Mouse (Mus musculus): Measurements from ENCODE around the gene Slc29a2. TPM values are rescaled to one million over a fixed set of nuclear protein-coding genes. Genes with fewer than 3 reads are reported as not detected.

Gene Slc29a2
- total and polyA plus RNA-seq, 3 experiments, result 2.1 to 6.6 (median 4.2) TPM

GRCm38 (mm10) chr19:4990716-4991115, 32.9 kb upstream of the Slc29a2 start:
- Histone ChIP-seq H3K9me3 (replicated peaks; ENCODE audit: low read length) (peaks cover 5% of the 10 kb centered on the region), H3K79me2 (replicated peaks; ENCODE audit: control insufficient read depth, extremely low read depth, insufficient read depth, poor library complexity, severe bottlenecking) (no peaks in the 10 kb centered on the region), H3K4me2 (ENCODE audit: insufficient read depth, low read depth, poor library complexity, severe bottlenecking) (no peak overlapping the region), H3K9ac (ENCODE audit: insufficient read depth, low read depth) (no peak overlapping the region), H3K4me1 (ENCODE audit: control insufficient read depth in 1 of 2, insufficient read depth in 2 of 2) (peaks cover 6 to 8% of the 10 kb centered on the region in 2 experiments), H3K27ac (ENCODE audit: insufficient read depth, low read depth) (no peak overlapping the region), H3K36me3 (replicated peaks in 1 of 2; ENCODE audit: control insufficient read depth in 1 of 2, insufficient read depth in 1 of 2, low read length in 1 of 2) (no peaks in the 10 kb centered on the region), H3K27me3 (replicated peaks) (peaks cover 70% of the 10 kb centered on the region), H3K4me3 (replicated peaks in 1 of 3; ENCODE audit: low read depth in 2 of 3, low read length in 2 of 3, poor library complexity in 1 of 3) (no peak overlapping the region)
- in situ Hi-C loops (cut with MboI; ENCODE audit: low pct_ligation_motif_present, low pct_unique_long_range_greater_than_20kb, low sequenced_read_pairs), result loop anchor here (25.0 kb wide), 2 partner anchors 353 to 503 kb away; partner anchors contain the start of genes 2010003K11Rik, Rce1 and Syt12
- dilution Hi-C loops (cut with MboI; ENCODE audit: extremely low pct_ligation_motif_present, extremely low pct_unique_long_range_greater_than_20kb, low sequenced_read_pairs), result no loop called here
- no peak for TF ChIP-seq TCF12 (IDR thresholded peaks at IDR 0.05; ENCODE audit: low read depth, low read length)
- no peak for TF ChIP-seq MYC (IDR thresholded peaks at IDR 0.05; ENCODE audit: low read depth, low read length)
- no peak for TF ChIP-seq PAX5 (IDR thresholded peaks at IDR 0.05; ENCODE audit: low read length)
- no peak for TF ChIP-seq ZNF384 (IDR thresholded peaks at IDR 0.05; ENCODE audit: low read depth, low read length)
- TF ChIP-seq USF1 (IDR thresholded peaks at IDR 0.05; ENCODE audit: low read depth, low read length), result no peak
- TF ChIP-seq E2F4 (IDR thresholded peaks at IDR 0.05; ENCODE audit: insufficient replicate concordance, low read depth, low read length), result no peak
- TF ChIP-seq ELF1 (IDR thresholded peaks at IDR 0.05; ENCODE audit: low read depth, low read length), result no peak
- no peak for DNase-seq (ENCODE audit: extremely low read depth)

- no peak for TF ChIP-seq KAT2A (IDR thresholded peaks at IDR 0.05; ENCODE audit: insufficient replicate concordance, low read length)
- TF ChIP-seq MXI1 (IDR thresholded peaks at IDR 0.05; ENCODE audit: low read depth, low read length), result 0 out of 2 replicates have a peak, but pooled peaks have one; percentile 38
- no peak overlapping the region for H3K4me2 ChIP-seq (ENCODE audit: insufficient read depth, low read depth, poor library complexity, severe bottlenecking)
- H3K9me3 ChIP-seq (replicated peaks; ENCODE audit: low read length), result peaks cover 5% of the 10 kb centered on the region
- H3K36me3 ChIP-seq (replicated peaks in 1 of 2; ENCODE audit: control insufficient read depth in 1 of 2, insufficient read depth in 1 of 2, low read length in 1 of 2), result no peaks in the 10 kb centered on the region
- no peaks in the 10 kb centered on the region for H3K79me2 ChIP-seq (replicated peaks; ENCODE audit: control insufficient read depth, extremely low read depth, insufficient read depth, poor library complexity, severe bottlenecking)
- H3K9ac ChIP-seq (ENCODE audit: insufficient read depth, low read depth), result no peak overlapping the region
- H3K27ac ChIP-seq (ENCODE audit: insufficient read depth, low read depth), result no peak overlapping the region
- H3K27me3 ChIP-seq (replicated peaks), result peaks cover 70% of the 10 kb centered on the region
- H3K4me1 ChIP-seq (ENCODE audit: control insufficient read depth in 1 of 2, insufficient read depth in 2 of 2), result peaks cover 6 to 8% of the 10 kb centered on the region in 2 experiments
- in situ Hi-C loops (cut with MboI; ENCODE audit: low pct_ligation_motif_present, low pct_unique_long_range_greater_than_20kb, low sequenced_read_pairs), result loop anchor here (25.0 kb wide), 2 partner anchors 355 to 505 kb away; partner anchors contain the start of genes 2010003K11Rik, Rce1 and Syt12
- dilution Hi-C loops (cut with MboI; ENCODE audit: extremely low pct_ligation_motif_present, extremely low pct_unique_long_range_greater_than_20kb, low sequenced_read_pairs), result no loop called here
- no peak overlapping the region for H3K4me3 ChIP-seq (replicated peaks in 1 of 3; ENCODE audit: low read depth in 2 of 3, low read length in 2 of 3, poor library complexity in 1 of 3)
- DNase-seq (ENCODE audit: extremely low read depth), result no peak
These were observed 31.3 kb upstream of the Slc29a2 start for GRCm38 (mm10) chr19:4992371-4992770.

- dilution Hi-C loops (cut with MboI; ENCODE audit: extremely low pct_ligation_motif_present, extremely low pct_unique_long_range_greater_than_20kb, low sequenced_read_pairs), result no loop called here
- in situ Hi-C loops (cut with MboI; ENCODE audit: low pct_ligation_motif_present, low pct_unique_long_range_greater_than_20kb, low sequenced_read_pairs), result loop anchor here (25.0 kb wide), 2 partner anchors 356 to 506 kb away; partner anchors contain the start of genes 2010003K11Rik, Rce1 and Syt12
- no peak overlapping the region for H3K4me3 ChIP-seq (replicated peaks in 1 of 3; ENCODE audit: low read depth in 2 of 3, low read length in 2 of 3, poor library complexity in 1 of 3)
- TF ChIP-seq ETS1 (conservative IDR thresholded peaks at IDR 0.05; ENCODE audit: low read depth, low read length) (peak; percentile 73), MXI1 (IDR thresholded peaks at IDR 0.05; ENCODE audit: low read depth, low read length) (no peak), CHD1 (IDR thresholded peaks at IDR 0.05; ENCODE audit: low read depth, low read length) (no peak), IRF4 (IDR thresholded peaks at IDR 0.05; ENCODE audit: low read depth, low read length) (peak; percentile 77), ZNF384 (IDR thresholded peaks at IDR 0.05; ENCODE audit: low read depth, low read length) (no peak), ELF1 (IDR thresholded peaks at IDR 0.05; ENCODE audit: low read depth, low read length) (no peak), BHLHE40 (IDR thresholded peaks at IDR 0.05; ENCODE audit: low read depth, low read length) (peak; percentile 83), MAZ (IDR thresholded peaks at IDR 0.05; ENCODE audit: low read depth, low read length) (peak; percentile 52; the same call in 1 of the 2 replicates), HCFC1 (IDR thresholded peaks at IDR 0.05; ENCODE audit: low read depth, low read length) (no peak), KAT2A (IDR thresholded peaks at IDR 0.05; ENCODE audit: insufficient replicate concordance, low read length) (no peak), CTCF (conservative IDR thresholded peaks at IDR 0.05 in 1 of 2, IDR thresholded peaks at IDR 0.05 in 1 of 2; ENCODE audit: low read depth in 2 of 2, low read length in 2 of 2) (peak in 1 of 2 experiments; percentile 35; a peak in 1 of 4 replicates), SMC3 (IDR thresholded peaks at IDR 0.05; ENCODE audit: low read depth, low read length) (no peak), MEF2A (IDR thresholded peaks at IDR 0.05; ENCODE audit: borderline replicate concordance, low read depth, low read length) (peak; percentile 99), CHD2 (IDR thresholded peaks at IDR 0.05; ENCODE audit: low read length) (no peak), SIN3A (IDR thresholded peaks at IDR 0.05; ENCODE audit: low read length) (no peak), POLR2AphosphoS2 (IDR thresholded peaks at IDR 0.05; ENCODE audit: low read depth, low read length) (no peak), GABPA (IDR thresholded peaks at IDR 0.05; ENCODE audit: insufficient replicate concordance, low read depth, low read length) (no peak), ZMIZ1 (IDR thresholded peaks at IDR 0.05; ENCODE audit: low read depth, low read length) (no peak), JUN (IDR thresholded peaks at IDR 0.05; ENCODE audit: insufficient read depth, low read depth, low read length) (peak; percentile 61), PAX5 (IDR thresholded peaks at IDR 0.05; ENCODE audit: low read length) (no peak), MYC (IDR thresholded peaks at IDR 0.05; ENCODE audit: low read depth, low read length) (no peak)
These were observed 30.8 kb upstream of the Slc29a2 start for GRCm38 (mm10) chr19:4992904-4993303.

More at GRCm38 (mm10) chr19:4992904-4993303, 30.8 kb upstream of the Slc29a2 start:
- H3K27ac ChIP-seq (ENCODE audit: insufficient read depth, low read depth), result no peak overlapping the region
- H3K36me3 ChIP-seq (replicated peaks in 1 of 2; ENCODE audit: control insufficient read depth in 1 of 2, insufficient read depth in 1 of 2, low read length in 1 of 2), result no peaks in the 10 kb centered on the region
- peaks cover 72% of the 10 kb centered on the region for H3K27me3 ChIP-seq (replicated peaks)
- H3K79me2 ChIP-seq (replicated peaks; ENCODE audit: control insufficient read depth, extremely low read depth, insufficient read depth, poor library complexity, severe bottlenecking), result no peaks in the 10 kb centered on the region
- DNase-seq (ENCODE audit: extremely low read depth), result peak; percentile 58
- H3K4me2 ChIP-seq (ENCODE audit: insufficient read depth, low read depth, poor library complexity, severe bottlenecking), result peak overlapping the region; percentile 19; the same call in 1 of the 2 replicates
- H3K9ac ChIP-seq (ENCODE audit: insufficient read depth, low read depth), result no peak overlapping the region
- peaks cover 6 to 8% of the 10 kb centered on the region in 2 experiments for H3K4me1 ChIP-seq (ENCODE audit: control insufficient read depth in 1 of 2, insufficient read depth in 2 of 2)
- peaks cover 5% of the 10 kb centered on the region for H3K9me3 ChIP-seq (replicated peaks; ENCODE audit: low read length)
